Mouse (Mus musculus) liver, adult (tissue): Measurements from ENCODE around the gene Dgkd.

Experiments used
- GATA4 ChIP-seq: IDR thresholded peaks from 2 replicates; pipeline ENCODE4 v1.6.1; 2014; ENCODE audit warnings: mild to moderate bottlenecking, low read length; ENCODE audit not compliant: insufficient replicate concordance

Gene Dgkd

GRCm38 (mm10) chr1:87936075-87936474, 83.0 kb downstream of the Dgkd start:
- TF ChIP-seq GATA4 = no peak

GRCm38 (mm10) chr1:87936516-87936915, 83.4 kb downstream of the Dgkd start:
- TF ChIP-seq GATA4 = no peak

GRCm38 (mm10) chr1:87941765-87942164, 88.7 kb downstream of the Dgkd start:
- no peak for TF ChIP-seq GATA4

GRCm38 (mm10) chr1:87947681-87948091, 94.6 kb downstream of the Dgkd start:
- no peak for TF ChIP-seq GATA4

GRCm38 (mm10) chr1:87951641-87952040, 98.6 kb downstream of the Dgkd start:
- no peak for TF ChIP-seq GATA4

GRCm38 (mm10) chr1:87953073-87953472, 100.0 kb downstream of the Dgkd start:
- no peak for TF ChIP-seq GATA4

GRCm38 (mm10) chr1:87958931-87959330, 105.8 kb downstream of the Dgkd start:
- TF ChIP-seq GATA4 = no peak

GRCm38 (mm10) chr1:87959532-87959931, 106.4 kb downstream of the Dgkd start:
- no peak for TF ChIP-seq GATA4

GRCm38 (mm10) chr1:87959998-87960431, 106.9 kb downstream of the Dgkd start:
- TF ChIP-seq GATA4 = no peak

GRCm38 (mm10) chr1:87960752-87961151, 107.7 kb downstream of the Dgkd start:
- no peak for TF ChIP-seq GATA4

GRCm38 (mm10) chr1:87961459-87962167, 108.5 kb downstream of the Dgkd start:
- no peak for TF ChIP-seq GATA4

GRCm38 (mm10) chr1:87970381-87970780, 117.3 kb downstream of the Dgkd start:
- TF ChIP-seq GATA4 = no peak

GRCm38 (mm10) chr1:87982291-87982690, 129.2 kb downstream of the Dgkd start:
- no peak for TF ChIP-seq GATA4

- TF ChIP-seq GATA4 = no peak
Observed at GRCm38 (mm10) chr1:87992716-87993115, 139.6 kb downstream of the Dgkd start.
